Mouse (Mus musculus) CH12.LX (cell line): ENCODE measurements around the gene Ebf1. TPM values are rescaled to one million over a fixed set of nuclear protein-coding genes. Genes with fewer than 3 reads are reported as not detected.

Source experiments
- DNase-seq: peaks from one replicate; pipeline ENCODE4 v3.0.0-alpha.2; 2013; ENCODE audit errors: extremely low read depth
- H3K27ac ChIP-seq: 2 replicates; pipeline ENCODE4 v1.5.1; 2012; ENCODE audit warnings: low read depth, mild to moderate bottlenecking, control low read depth, moderate library complexity; ENCODE audit not compliant: insufficient read depth
- H3K27me3 ChIP-seq: replicated peaks from 2 replicates; pipeline ENCODE3; 2012; ENCODE audit warnings: inconsistent platforms
- H3K36me3 ChIP-seq, 2 experiments: replicated peaks in 1 of 2; 2 replicates each; pipeline versions ENCODE3 to v1.6.1; 2012; ENCODE audit warnings: inconsistent platforms in 1 of 2, low read length in 1 of 2, mild to moderate bottlenecking in 1 of 2, mixed read lengths in 1 of 2, moderate library complexity in 1 of 2; ENCODE audit not compliant: control insufficient read depth in 1 of 2, insufficient read depth in 1 of 2
- H3K4me1 ChIP-seq, 2 experiments: 2 replicates each; pipeline ENCODE4 v1.6.1; 2012; ENCODE audit warnings: inconsistent platforms in 1 of 2, moderate library complexity in 1 of 2; ENCODE audit not compliant: insufficient read depth in 2 of 2, control insufficient read depth in 1 of 2
- H3K4me2 ChIP-seq: 2 replicates; pipeline ENCODE4 v1.6.1; 2012; ENCODE audit warnings: low read depth, mild to moderate bottlenecking, control low read depth; ENCODE audit not compliant: poor library complexity, insufficient read depth, severe bottlenecking
- H3K4me3 ChIP-seq, 3 experiments: fragments of 150-350 bp in 1 of 3; sonication (generic) in 1 of 3; replicated peaks in 1 of 3; 2 replicates each; pipeline versions ENCODE3 to v1.5.1; 2011 to 2012; ENCODE audit warnings: low read depth in 2 of 3, low read length in 2 of 3, mild to moderate bottlenecking in 2 of 3, moderate library complexity in 2 of 3, control low read depth in 1 of 3, improper control_type of control experiment in 1 of 3, inconsistent platforms in 1 of 3, mixed read lengths in 1 of 3; ENCODE audit not compliant: poor library complexity in 1 of 3
- H3K79me2 ChIP-seq: replicated peaks from 2 replicates; pipeline ENCODE4 v1.6.1; 2012; ENCODE audit warnings: mild to moderate bottlenecking, moderate library complexity; ENCODE audit not compliant: control insufficient read depth, poor library complexity, insufficient read depth, severe bottlenecking; ENCODE audit errors: extremely low read depth
- H3K9ac ChIP-seq: 2 replicates; pipeline ENCODE4 v1.6.1; 2012; ENCODE audit warnings: low read depth, mild to moderate bottlenecking, control low read depth, moderate library complexity; ENCODE audit not compliant: insufficient read depth
- H3K9me3 ChIP-seq: replicated peaks from 2 replicates; pipeline ENCODE3; 2012; ENCODE audit warnings: low read length, inconsistent platforms, mixed read lengths
- BHLHE40 ChIP-seq: IDR thresholded peaks from 2 replicates; pipeline ENCODE4 v1.6.1; 2011; ENCODE audit warnings: mild to moderate bottlenecking, low read depth, low read length, improper control_type of control experiment
- CHD1 ChIP-seq: IDR thresholded peaks from 2 replicates; pipeline ENCODE4 v1.6.1; 2012; ENCODE audit warnings: low read depth, low read length, improper control_type of control experiment, inconsistent platforms
- CHD2 ChIP-seq: IDR thresholded peaks from 2 replicates; pipeline ENCODE4 v1.6.1; 2011; ENCODE audit warnings: low read length, improper control_type of control experiment
- CTCF ChIP-seq, 2 experiments: IDR thresholded peaks in 1 of 2; conservative IDR thresholded peaks in 1 of 2; 2 replicates each; pipeline ENCODE4 v1.5.1; 2011 to 2012; ENCODE audit warnings: low read depth in 2 of 2, low read length in 2 of 2, improper control_type of control experiment in 1 of 2, inconsistent platforms in 1 of 2, mild to moderate bottlenecking in 1 of 2, moderate library complexity in 1 of 2
- EP300 ChIP-seq: IDR thresholded peaks from 2 replicates; pipeline ENCODE4 v1.6.1; 2011; ENCODE audit warnings: low read length, improper control_type of control experiment
- ETS1 ChIP-seq: conservative IDR thresholded peaks from 2 replicates; pipeline ENCODE4 v1.6.1; 2012; ENCODE audit warnings: low read depth, mild to moderate bottlenecking, inconsistent platforms, low read length, improper control_type of control experiment, moderate library complexity
- IRF4 ChIP-seq: IDR thresholded peaks from 2 replicates; pipeline ENCODE4 v1.6.1; 2014; ENCODE audit warnings: low read depth, mild to moderate bottlenecking, inconsistent platforms, low read length, improper control_type of control experiment
- JUND ChIP-seq: conservative IDR thresholded peaks from 2 replicates; pipeline ENCODE4 v1.6.1; 2011; ENCODE audit warnings: low read depth, low read length, improper control_type of control experiment
- KAT2A ChIP-seq: IDR thresholded peaks from 2 replicates; pipeline ENCODE4 v1.6.1; 2012; ENCODE audit warnings: low read length, improper control_type of control experiment, inconsistent platforms; ENCODE audit not compliant: insufficient replicate concordance
- MAFK ChIP-seq: IDR thresholded peaks from 2 replicates; pipeline ENCODE4 v1.6.1; 2011; ENCODE audit warnings: low read length, improper control_type of control experiment; ENCODE audit not compliant: insufficient replicate concordance
- MAX ChIP-seq: IDR thresholded peaks from 2 replicates; pipeline ENCODE4 v1.6.1; 2011; ENCODE audit warnings: low read length, improper control_type of control experiment
- MEF2A ChIP-seq: IDR thresholded peaks from 2 replicates; pipeline ENCODE4 v1.6.1; 2014; ENCODE audit warnings: low read depth, mild to moderate bottlenecking, inconsistent platforms, low read length, improper control_type of control experiment, borderline replicate concordance
- MXI1 ChIP-seq: IDR thresholded peaks from 2 replicates; pipeline ENCODE4 v1.6.1; 2011; ENCODE audit warnings: mild to moderate bottlenecking, low read depth, low read length, improper control_type of control experiment
- MYC ChIP-seq: IDR thresholded peaks from 2 replicates; pipeline ENCODE4 v1.6.1; 2011; ENCODE audit warnings: low read depth, mild to moderate bottlenecking, improper control_type of control experiment, low read length
- NELFE ChIP-seq: IDR thresholded peaks from 2 replicates; pipeline ENCODE4 v1.6.1; 2011; ENCODE audit warnings: low read depth, low read length, improper control_type of control experiment
- NRF1 ChIP-seq: IDR thresholded peaks from 2 replicates; pipeline ENCODE4 v1.6.1; 2014; ENCODE audit warnings: low read depth, mild to moderate bottlenecking, inconsistent platforms, low read length, improper control_type of control experiment, moderate library complexity
- POLR2A ChIP-seq: IDR thresholded peaks from 2 replicates; pipeline ENCODE4 v1.6.1; 2011; ENCODE audit warnings: low read depth, mild to moderate bottlenecking, improper control_type of control experiment, low read length
- POLR2AphosphoS2 ChIP-seq: IDR thresholded peaks from 2 replicates; pipeline ENCODE4 v1.6.1; 2011; ENCODE audit warnings: low read depth, low read length, improper control_type of control experiment
- RCOR1 ChIP-seq: conservative IDR thresholded peaks from 2 replicates; pipeline ENCODE4 v1.6.1; 2012; ENCODE audit warnings: low read depth, mild to moderate bottlenecking, inconsistent platforms, low read length, improper control_type of control experiment
- TBP ChIP-seq: conservative IDR thresholded peaks from 2 replicates; pipeline ENCODE4 v1.6.1; 2011; ENCODE audit warnings: low read depth, low read length, improper control_type of control experiment
- TCF12 ChIP-seq: IDR thresholded peaks from 2 replicates; pipeline ENCODE4 v1.6.1; 2014; ENCODE audit warnings: low read depth, mild to moderate bottlenecking, inconsistent platforms, low read length, improper control_type of control experiment
- UBTF ChIP-seq: IDR thresholded peaks from 2 replicates; pipeline ENCODE4 v1.6.1; 2012; ENCODE audit warnings: low read depth, mild to moderate bottlenecking, inconsistent platforms, low read length, improper control_type of control experiment, moderate library complexity
- USF2 ChIP-seq: conservative IDR thresholded peaks from 2 replicates; pipeline ENCODE4 v1.6.1; 2011; ENCODE audit warnings: low read depth, low read length, improper control_type of control experiment
- ZC3H11A ChIP-seq: IDR thresholded peaks from 2 replicates; pipeline ENCODE4 v1.6.1; 2012; ENCODE audit warnings: low read depth, mild to moderate bottlenecking, inconsistent platforms, low read length, improper control_type of control experiment
- ZMIZ1 ChIP-seq: IDR thresholded peaks from 2 replicates; pipeline ENCODE4 v1.6.1; 2012; ENCODE audit warnings: low read depth, mild to moderate bottlenecking, inconsistent platforms, low read length, improper control_type of control experiment
- ZNF384 ChIP-seq: IDR thresholded peaks from 2 replicates; pipeline ENCODE4 v1.6.1; 2012; ENCODE audit warnings: low read depth, low read length, improper control_type of control experiment, inconsistent platforms
- dilution Hi-C: fragments of 300-500 bp; cut with MboI; formaldehyde crosslinking; loops from 2 replicates; pipeline ENCODE4 v1.14.3; 2020; ENCODE audit warnings: low sequenced_read_pairs; ENCODE audit not compliant: extremely low pct_unique_long_range_greater_than_20kb, extremely low pct_ligation_motif_present
- in situ Hi-C: fragments of 300-500 bp; cut with MboI; formaldehyde crosslinking; loops from 3 replicates; pipeline ENCODE4 v1.14.3; 2019; ENCODE audit warnings: low sequenced_read_pairs, low pct_ligation_motif_present, low pct_unique_long_range_greater_than_20kb, mixed read lengths
- polyA plus RNA-seq: library from polyadenylated mRNA; unstranded; fragments of >175 nt; gene quantifications from 2 replicates; pipeline ENCODE4 v1.2.1, GENCODE M21; 2012; ENCODE audit warnings: low read depth; ENCODE audit not compliant: insufficient read length
- total RNA-seq, 2 experiments: library from RNA; depleted of rRNA; stranded (reverse); fragments of 300-350 nt in 1 of 2; fragments of >200 nt in 1 of 2; gene quantifications; 2 replicates each; pipeline ENCODE4 v1.2.3; 2012 to 2014

Ebf1 gene
- total and polyA plus RNA-seq, 3 experiments: 37.8 to 60.7 (median 42.8) TPM

DNA sequence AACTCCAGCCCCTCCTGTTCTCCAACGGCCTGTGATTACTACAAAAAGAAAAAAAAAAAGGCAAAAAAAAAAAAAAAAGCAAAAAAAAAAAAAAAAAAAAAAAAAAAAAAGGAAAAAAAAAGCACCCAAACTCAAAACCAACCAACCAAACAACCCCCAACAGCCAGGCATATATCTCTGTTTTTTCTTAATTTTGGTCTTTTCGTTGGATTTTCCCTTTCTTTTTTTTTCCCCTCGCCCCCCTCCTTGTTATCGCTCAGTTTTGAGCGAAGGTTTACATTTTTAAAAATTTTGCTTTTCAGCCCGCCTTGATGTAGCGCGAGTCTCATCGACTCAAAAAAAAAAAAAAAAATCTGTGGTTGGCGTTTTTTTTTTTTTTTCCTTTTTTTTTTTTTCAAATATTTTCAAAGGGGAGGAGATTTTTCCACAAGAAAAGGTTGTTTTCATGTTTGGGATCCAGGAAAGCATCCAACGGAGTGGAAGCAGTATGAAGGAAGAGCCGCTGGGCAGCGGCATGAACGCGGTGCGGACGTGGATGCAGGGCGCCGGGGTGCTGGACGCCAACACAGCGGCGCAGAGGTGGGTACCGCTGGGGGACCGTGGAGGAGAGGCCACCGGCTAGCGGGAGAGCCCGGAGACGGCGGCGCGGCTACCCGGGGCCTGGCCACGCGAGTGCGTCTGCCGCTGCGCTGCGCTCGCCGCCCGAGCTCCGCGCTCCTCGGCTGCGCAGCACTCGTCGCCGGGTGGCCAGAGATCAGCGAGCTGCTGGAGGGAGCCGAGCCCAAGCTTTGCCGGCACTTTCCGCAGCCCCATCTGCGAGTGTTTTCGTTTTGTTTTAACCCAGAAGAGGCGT lies 843 bp downstream of the Ebf1 start:
- peaks cover 0 to 5% of the 10 kb centered on the region in 2 experiments for H3K36me3 ChIP-seq
- DNase-seq: peak; percentile 50
- TF ChIP-seq MXI1 (peak; percentile 43), NELFE (no peak), POLR2A (peak; percentile 33; the same call in 1 of the 2 replicates), MEF2A (peak; percentile 23; the same call in 1 of the 2 replicates), CTCF (conservative IDR thresholded peaks at IDR 0.05 in 1 of 2, IDR thresholded peaks at IDR 0.05 in 1 of 2; ENCODE audit: low read depth in 2 of 2, low read length in 2 of 2) (no peak), CHD1 (peak; percentile 98), ETS1 (no peak; the same call in 1 of the 2 replicates), BHLHE40 (0 out of 2 replicates have a peak, but pooled peaks have one; percentile 4), UBTF (peak; percentile 100), NRF1 (0 out of 2 replicates have a peak, but pooled peaks have one; percentile 40), EP300 (peak; percentile 55; the same call in 1 of the 2 replicates), ZNF384 (peak; percentile 98), TCF12 (peak; percentile 51; the same call in 1 of the 2 replicates)
- TF ChIP-seq, all 38 proteins: peak for 10
- in situ Hi-C loops (loop anchor here (5.0 kb wide), 1 partner anchor 159 kb away; no protein-coding TSS in a partner anchor), dilution Hi-C loops (no loop called here)
- Histone ChIP-seq H3K27me3 (no peaks in the 10 kb centered on the region), H3K79me2 (peaks cover 52% of the 10 kb centered on the region), H3K4me1 (peaks cover 0 to 24% of the 10 kb centered on the region in 2 experiments; a peak in 2 of 4 replicates), H3K27ac (peak overlapping the region; percentile 94), H3K4me2 (peak overlapping the region; percentile 78), H3K4me3 (peak overlapping the region; percentile 81 to 98 (median 86)), H3K9me3 (no peaks in the 10 kb centered on the region), H3K9ac (peak overlapping the region; percentile 70)

DNA sequence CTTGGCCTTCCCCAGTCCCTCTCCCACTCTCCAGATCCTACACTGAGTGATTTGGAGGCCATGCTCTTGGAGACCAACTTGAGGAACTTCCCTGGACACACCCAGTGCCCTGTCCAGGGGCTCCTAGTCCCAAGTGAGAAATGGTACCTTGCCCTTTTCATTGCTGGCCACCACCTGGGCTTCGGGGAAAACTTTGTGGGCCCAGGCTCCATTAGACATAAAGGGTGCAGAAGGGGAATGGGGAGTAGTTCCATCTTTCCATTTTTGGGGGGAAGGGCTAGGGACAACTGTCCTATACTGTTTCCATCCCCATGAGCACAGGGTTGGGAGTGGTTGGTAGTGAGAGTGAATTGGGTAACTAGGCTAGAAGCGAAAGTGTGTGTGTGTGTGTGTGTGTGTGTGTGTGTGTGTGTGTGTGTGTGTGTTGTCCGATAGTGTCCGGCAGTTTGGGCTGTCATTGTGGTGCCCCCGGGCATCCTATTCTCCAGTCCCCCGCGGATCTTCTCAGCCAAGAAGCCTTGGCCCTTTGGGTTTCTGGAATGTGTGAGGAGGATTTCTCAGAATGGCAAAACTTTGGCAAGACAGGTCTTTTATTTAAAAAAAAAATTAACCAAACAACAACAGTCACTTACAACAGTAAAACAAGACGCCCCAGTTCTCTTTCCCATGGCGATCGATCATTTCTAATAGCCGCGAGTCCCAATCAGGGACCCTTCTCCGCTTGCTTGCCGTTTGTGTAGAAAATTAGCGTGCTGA lies 2.2 kb downstream of the Ebf1 start:
- Histone ChIP-seq H3K27me3 (no peaks in the 10 kb centered on the region), H3K9ac (peak overlapping the region; percentile 70), H3K4me2 (peak overlapping the region; percentile 78), H3K4me3 (peak overlapping the region; percentile 67 to 98 (median 86)), H3K4me1 (peaks cover 0 to 24% of the 10 kb centered on the region in 2 experiments; a peak in 2 of 4 replicates), H3K79me2 (peaks cover 51% of the 10 kb centered on the region), H3K27ac (peak overlapping the region; percentile 68), H3K36me3 (peaks cover 0 to 8% of the 10 kb centered on the region in 2 experiments), H3K9me3 (no peaks in the 10 kb centered on the region)
- no peak for DNase-seq
- in situ Hi-C loops: loop anchor here (5.0 kb wide), 1 partner anchor 158 kb away; no protein-coding TSS in a partner anchor
- dilution Hi-C loops: no loop called here
- TF ChIP-seq MAX: no peak
- TF ChIP-seq CHD2: no peak
- 0 out of 2 replicates have a peak, but pooled peaks have one; percentile 29 for TF ChIP-seq UBTF
- peak; percentile 44; the same call in 1 of the 2 replicates for TF ChIP-seq RCOR1
- TF ChIP-seq MEF2A: peak; percentile 57; the same call in 1 of the 2 replicates
- peak; percentile 88 for TF ChIP-seq IRF4
- no peak for TF ChIP-seq TBP
- no peak for TF ChIP-seq EP300
- peak; percentile 29; the same call in 1 of the 2 replicates for TF ChIP-seq MAFK
- no peak for TF ChIP-seq CTCF (conservative IDR thresholded peaks at IDR 0.05 in 1 of 2, IDR thresholded peaks at IDR 0.05 in 1 of 2; ENCODE audit: low read depth in 2 of 2, low read length in 2 of 2)
- peak; percentile 28; the same call in 1 of the 2 replicates for TF ChIP-seq TCF12
- TF ChIP-seq KAT2A: no peak
- TF ChIP-seq MXI1: no peak; the same call in 1 of the 2 replicates
- no peak for TF ChIP-seq JUND
- no peak for TF ChIP-seq NELFE
- no peak for TF ChIP-seq ZC3H11A
- no peak for TF ChIP-seq USF2
- TF ChIP-seq POLR2AphosphoS2: no peak; the same call in 1 of the 2 replicates
- TF ChIP-seq NRF1: no peak
- no peak for TF ChIP-seq MYC
- TF ChIP-seq BHLHE40: peak; percentile 60
- TF ChIP-seq ZMIZ1: no peak
